Mouse (Mus musculus): ENCODE results near the gene Slc52a3.

- TF ChIP-seq CTCF (IDR thresholded peaks at IDR 0.05; ENCODE audit: control insufficient read depth, insufficient read depth, insufficient read length) = no peak
- TF ChIP-seq CEBPB (IDR thresholded peaks at IDR 0.05; ENCODE audit: low read depth) = no peak
- TF ChIP-seq FOSL1 (IDR thresholded peaks at IDR 0.05; ENCODE audit: insufficient read depth, low read length, poor library complexity, severe bottlenecking) = no peak
- no peak for TF ChIP-seq MAX (IDR thresholded peaks at IDR 0.05)
- no peak for TF ChIP-seq MYOD1 (IDR thresholded peaks at IDR 0.05; ENCODE audit: control insufficient read depth, insufficient read length, low read depth)
These were observed 48.7 kb upstream of the Slc52a3 start for GRCm38 (mm10) chr2:151947617-151948016.
